Mouse (Mus musculus): ENCODE data around the gene Mctp2.
A peak's percentile ranks its signal among the peaks of the same experiment; 100 is the strongest.
"Not testable (repeated sequence)": the region's sequence is repeated elsewhere in the genome, so short reads cannot be mapped to it uniquely, and the experiment has no call there.

Gene Mctp2

DNA sequence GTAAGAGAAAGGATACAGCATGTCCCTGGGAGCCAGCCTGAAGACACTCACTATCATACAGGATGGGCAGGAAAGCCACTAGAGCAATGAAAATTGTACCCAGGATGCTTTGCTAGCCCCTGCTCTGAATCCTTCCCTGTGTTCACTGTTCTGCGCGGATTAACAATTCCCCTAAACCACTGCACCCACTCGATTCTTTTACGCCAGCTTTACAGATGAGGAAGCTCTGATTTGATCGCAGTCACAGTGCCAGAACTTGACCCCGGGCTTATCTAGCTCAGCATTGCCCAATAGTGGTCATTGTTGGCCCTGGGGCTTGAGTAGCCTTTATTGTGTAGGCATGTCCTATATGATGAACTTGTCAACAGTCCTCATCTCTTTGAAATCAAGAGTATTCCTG lies 34.9 kb downstream of the Mctp2 start:
- DNase-seq (ENCODE audit: low read depth, low spot score): no peak

DNA sequence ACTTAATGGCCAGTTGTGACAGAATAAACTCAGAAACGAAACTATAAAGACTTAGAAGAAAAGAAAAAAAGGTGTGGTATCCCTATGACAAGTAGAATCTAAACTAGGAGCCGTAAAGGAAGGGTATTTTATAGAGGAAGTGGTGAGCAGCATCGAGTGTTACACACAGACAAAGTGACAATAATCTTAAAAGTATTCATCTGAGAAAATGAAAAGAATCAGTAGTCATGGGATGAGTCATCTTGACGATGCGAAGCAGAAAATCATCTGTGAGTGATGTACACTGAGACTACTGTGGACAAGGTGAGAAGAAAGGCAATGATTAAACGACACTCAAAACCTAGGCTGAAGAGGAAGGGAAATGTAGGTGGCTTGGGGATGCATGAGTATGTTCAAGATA lies 36.4 kb downstream of the Mctp2 start:
- DNase-seq (ENCODE audit: low read depth, low spot score): no peak

DNA sequence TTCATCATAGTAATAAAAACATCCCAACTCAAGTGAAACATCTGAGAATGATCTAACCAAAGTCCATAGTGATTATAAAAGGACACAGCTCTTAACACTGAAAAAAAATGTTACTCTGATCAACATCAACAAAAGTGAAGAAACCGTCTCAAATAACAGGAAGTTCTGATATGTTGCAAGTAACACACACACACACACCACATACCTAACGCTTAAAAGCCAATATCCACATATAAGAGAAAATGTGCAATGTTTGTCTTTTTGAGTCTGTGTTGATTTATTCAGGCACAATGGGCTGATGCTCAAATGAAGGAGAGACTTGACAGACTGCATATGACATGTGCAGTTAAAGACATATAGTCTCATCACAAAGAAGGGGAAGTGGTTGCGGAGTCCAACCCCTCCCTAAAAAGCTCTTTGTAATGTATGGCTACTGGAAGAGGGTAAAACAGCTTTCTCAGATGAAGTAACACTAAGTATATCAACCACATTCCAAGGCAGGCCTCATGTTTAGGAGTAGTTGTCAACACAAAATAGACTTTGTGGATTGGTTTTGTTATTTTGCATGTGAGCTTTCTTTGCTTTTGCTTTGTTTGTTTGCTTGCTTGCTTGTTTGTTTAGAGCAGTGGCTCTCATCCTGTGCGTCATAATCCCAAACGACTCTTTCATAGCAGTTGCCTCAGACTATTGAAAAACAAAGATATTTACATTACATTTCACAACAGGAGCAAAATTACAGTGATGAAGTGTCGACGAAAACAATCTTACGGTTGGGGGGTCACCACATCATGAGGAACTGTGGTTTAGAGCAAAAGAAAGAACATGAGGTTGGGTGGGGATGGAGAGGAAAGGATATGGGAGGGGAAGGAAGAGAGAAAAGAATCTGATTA lies 45.4 kb downstream of the Mctp2 start:
- DNase-seq (ENCODE audit: low read depth, low spot score): no peak

DNA sequence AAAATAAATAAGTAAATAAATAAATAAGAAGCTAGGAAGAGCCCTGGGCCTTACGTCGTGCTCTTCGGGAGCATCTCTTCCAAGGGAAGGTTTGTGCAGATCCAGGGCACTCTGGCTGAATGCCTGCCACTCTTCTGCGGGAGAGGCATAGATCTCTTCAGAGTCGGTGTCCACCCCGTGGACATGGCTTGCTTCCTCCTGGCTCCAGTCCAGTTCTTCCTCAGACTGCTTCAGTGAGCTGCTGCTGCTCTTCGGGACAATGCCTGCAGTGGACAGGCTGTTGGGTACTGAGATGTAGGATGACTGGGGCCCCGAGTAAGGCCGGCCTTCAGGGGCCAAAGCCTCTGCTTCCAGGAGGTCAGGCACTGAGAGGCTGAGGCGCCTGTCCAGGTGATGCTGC lies 47.4 kb downstream of the Mctp2 start:
- DNase-seq (ENCODE audit: low read depth, low spot score): no peak

- DNase-seq (ENCODE audit: low read depth, low spot score): not testable (repeated sequence)
These were observed 56.1 kb downstream of the Mctp2 start for GRCm38 (mm10) chr7:72250326-72250725.

DNA sequence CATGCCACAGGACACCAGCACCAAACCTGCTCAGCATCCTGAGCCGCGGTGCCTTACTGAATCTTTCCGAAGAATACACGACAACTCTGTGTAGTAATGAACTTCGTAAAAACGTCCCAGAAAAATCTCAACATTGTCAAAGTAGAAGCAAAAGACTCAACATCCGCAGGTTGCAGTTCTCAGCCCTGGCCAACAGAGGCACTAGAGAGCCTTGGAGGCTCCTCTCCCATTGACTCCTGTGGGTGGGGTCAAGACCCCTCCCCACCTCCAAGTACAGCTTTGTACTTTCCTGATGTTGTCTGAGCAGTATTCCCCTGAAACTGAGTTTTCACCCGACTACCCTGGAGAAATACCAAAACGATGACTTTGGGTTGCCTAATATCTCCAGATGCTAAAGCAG lies 65.1 kb downstream of the Mctp2 start:
- DNase-seq (ENCODE audit: low read depth, low spot score): no peak

GRCm38 (mm10) chr7:72239782-72240493 lies 66.5 kb downstream of the Mctp2 start:
- peak; percentile 61 for DNase-seq (ENCODE audit: low read depth, low spot score)

DNA sequence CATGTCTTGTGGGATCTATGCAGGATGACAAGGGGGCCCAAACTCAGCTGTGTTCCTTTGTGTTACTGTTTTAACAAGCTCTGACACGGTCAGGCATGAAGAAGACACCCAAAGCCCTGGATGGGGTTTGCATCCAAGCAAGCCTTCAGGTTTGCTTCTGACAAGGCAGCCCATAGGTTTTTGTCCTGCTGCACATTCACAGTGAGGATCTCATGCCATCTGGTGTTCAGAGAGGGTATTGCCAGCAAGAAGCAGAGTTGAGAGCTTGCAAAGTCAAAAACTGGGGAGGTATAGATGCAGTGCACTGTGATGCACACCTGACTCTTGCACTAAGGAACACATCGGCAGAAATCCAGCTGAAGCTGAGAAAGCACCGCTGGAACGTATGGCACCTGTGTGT lies 67.8 kb downstream of the Mctp2 start:
- DNase-seq (ENCODE audit: low read depth, low spot score): peak; percentile 85

- no peak for DNase-seq (ENCODE audit: low read depth, low spot score)
These were observed 71.9 kb downstream of the Mctp2 start for GRCm38 (mm10) chr7:72234433-72234998.

GRCm38 (mm10) chr7:72231182-72231877 lies 75.1 kb downstream of the Mctp2 start:
- no peak for DNase-seq (ENCODE audit: low read depth, low spot score)

DNA sequence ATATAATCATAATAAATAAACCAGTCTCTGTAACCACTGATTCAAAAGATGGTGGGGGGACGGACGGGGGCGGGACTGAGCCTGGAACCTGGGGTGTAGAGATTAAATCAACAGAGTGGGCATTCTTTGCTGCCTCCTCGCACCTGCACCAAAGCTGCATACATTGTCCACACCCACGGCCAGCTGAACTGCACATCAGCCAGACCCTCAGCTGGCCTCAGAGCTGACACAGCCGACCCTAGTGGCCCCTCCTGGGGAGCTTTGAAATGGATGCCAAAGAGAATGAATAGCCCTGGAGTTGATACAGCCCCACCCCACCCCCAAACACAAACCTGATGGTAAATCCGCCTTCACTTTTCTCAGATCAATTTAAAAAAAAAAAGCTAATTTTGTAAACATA lies 76.5 kb downstream of the Mctp2 start:
- DNase-seq (ENCODE audit: low read depth, low spot score): no peak

DNA sequence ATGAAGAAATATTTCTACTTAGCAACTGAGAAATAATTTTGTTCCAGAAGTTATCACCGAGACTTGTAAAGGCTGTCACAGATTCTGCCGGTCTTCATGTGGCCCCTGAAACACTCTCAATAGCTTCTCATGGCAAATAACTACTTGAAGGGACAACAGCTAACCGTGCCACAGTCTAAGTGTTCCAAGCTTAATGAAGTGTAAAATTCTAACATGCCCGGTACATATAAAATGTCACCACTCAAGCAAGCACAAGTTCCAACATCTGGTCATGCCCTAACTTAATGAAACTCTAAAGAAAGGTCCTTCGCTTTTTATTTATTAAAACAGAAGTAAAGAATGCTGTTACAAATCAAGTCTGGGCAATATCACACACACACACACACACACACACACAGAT lies 82.8 kb downstream of the Mctp2 start:
- no peak for DNase-seq (ENCODE audit: low read depth, low spot score)

GRCm38 (mm10) chr7:72222532-72222931 lies 83.9 kb downstream of the Mctp2 start:
- no peak for DNase-seq (ENCODE audit: low read depth, low spot score)

DNA sequence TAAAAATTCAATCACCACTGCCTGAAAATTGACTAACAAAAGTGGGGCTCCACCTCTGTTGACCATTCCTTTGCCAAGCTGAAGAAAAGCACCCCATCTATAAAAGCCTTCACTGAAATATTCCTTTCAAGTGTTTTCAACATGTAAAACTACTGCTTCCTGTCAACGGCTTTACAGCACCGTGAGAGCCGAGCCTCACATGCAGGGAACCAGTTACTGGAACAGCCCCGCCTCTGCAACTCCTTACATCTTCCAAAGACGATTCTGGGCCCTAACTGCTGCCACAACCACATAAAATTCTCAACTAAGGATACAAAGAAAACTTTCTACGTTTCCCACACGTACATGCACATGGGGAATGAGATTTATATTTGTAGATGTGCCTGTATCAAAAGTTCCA lies 88.4 kb downstream of the Mctp2 start:
- no peak for DNase-seq (ENCODE audit: low read depth, low spot score)

DNA sequence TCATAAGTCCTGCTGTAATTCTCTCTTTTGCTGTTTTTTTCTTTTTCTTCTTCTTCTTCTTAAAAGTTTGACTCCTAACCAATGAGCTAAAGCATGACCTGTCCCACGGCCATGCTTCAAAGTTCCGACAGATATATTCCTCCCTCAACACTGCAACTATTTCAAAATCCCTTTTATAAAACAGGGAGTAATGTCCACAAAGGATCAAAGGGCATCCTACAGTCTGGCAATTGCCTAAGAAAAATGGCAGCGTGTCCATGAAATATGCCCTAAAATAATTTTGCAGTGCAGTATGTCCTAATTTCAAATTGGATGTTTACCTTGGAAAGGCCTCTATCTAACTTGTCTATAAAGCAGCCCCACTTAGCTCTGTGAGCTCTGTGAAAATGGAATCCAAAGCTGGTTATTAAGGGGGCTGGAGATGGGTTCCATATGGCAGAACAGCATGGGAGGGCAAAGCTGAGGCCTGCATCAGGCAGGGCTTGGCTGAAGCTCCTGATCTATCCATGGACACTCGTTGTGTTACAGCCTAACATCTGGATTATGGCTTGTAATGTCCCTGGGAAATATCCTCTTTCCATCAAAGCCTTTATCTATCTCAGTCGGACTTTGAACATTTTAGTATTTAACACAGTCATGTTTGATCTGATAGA lies 90.7 kb downstream of the Mctp2 start:
- no peak for DNase-seq (ENCODE audit: low read depth, low spot score)

DNA sequence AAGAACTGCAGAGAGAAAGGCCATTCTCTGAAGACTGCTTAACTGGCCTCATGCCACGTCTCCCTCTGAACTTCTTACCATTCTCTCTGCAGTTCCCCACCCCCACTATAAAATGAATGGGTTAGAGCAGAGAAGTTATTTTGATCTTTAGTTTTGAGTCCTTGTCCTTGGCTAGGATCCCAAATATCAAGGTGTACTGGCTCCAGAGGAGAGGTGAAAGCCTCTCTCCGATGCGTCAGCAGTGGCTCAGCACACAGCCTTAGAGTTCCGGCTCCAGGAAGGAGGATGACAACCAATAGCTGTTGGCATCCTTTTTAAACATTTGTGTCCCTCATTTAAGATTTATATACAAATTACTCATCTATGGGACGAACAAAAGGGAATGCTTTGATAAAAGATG lies 96.2 kb downstream of the Mctp2 start:
- DNase-seq (ENCODE audit: low read depth, low spot score): no peak

DNA sequence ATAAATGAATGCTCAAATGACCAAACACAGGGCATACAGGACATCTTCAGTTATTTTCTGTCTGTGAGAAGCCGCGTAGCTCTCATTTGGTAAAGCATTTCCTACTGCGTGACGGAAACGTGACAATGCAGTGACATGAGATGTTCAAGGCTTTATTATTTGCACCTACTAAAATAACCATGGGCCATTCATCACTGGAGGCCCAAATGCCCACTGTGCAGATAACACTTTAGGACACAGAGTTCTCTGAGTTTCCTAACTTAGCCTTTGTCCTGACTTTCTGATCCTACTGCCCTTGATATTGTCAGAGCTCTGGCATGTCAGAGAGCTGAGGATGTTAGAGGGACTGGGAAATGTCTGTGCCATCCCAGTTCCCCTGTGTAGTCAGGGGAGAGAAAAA lies 97.1 kb downstream of the Mctp2 start:
- DNase-seq (ENCODE audit: low read depth, low spot score): no peak

GRCm38 (mm10) chr7:72206841-72207240 lies 99.6 kb downstream of the Mctp2 start:
- peak; percentile 42 for DNase-seq (ENCODE audit: low read depth, low spot score)

DNA sequence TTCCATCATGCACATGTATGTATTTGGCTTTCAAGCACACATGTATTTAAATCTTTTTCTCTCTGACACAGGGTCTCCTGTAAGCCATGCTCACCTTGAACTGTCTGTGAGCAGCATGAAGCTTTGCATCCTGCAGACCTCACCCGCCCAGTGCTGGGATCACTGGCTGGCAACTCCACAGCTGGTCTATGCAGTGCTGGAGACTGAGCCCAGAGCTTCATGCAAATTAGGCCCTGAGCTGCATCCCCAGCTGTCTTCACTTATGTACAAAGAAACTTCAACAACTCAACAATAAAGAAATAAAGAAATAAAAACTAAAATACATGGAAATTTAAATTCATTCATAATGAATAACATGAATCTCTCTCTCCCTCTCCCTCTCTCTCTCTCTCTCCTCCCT lies 110.7 kb downstream of the Mctp2 start:
- DNase-seq (ENCODE audit: low read depth, low spot score): no peak

DNA sequence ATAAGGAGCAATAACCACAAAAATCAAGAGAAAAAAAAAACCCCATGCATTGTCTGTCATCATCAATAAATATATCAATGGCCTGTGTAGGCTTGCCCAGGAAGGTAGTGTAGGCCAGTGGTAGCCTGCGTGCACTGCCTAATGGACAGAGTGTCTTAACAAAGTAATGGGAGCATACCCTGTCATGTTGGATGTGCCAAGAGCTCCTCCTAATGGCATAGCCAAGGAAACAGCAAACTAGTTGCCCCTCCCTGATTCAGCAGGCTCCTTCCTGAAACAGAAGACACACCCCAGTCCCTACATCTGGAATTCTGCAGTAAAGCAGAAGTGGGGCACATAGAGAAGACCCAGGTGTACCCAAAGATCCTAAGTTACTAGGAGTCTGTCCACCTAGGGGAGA lies 113.1 kb downstream of the Mctp2 start:
- no peak for DNase-seq (ENCODE audit: low read depth, low spot score)

- DNase-seq (ENCODE audit: low read depth, low spot score): no peak
These were observed 124.8 kb downstream of the Mctp2 start for GRCm38 (mm10) chr7:72181651-72182050.

DNA sequence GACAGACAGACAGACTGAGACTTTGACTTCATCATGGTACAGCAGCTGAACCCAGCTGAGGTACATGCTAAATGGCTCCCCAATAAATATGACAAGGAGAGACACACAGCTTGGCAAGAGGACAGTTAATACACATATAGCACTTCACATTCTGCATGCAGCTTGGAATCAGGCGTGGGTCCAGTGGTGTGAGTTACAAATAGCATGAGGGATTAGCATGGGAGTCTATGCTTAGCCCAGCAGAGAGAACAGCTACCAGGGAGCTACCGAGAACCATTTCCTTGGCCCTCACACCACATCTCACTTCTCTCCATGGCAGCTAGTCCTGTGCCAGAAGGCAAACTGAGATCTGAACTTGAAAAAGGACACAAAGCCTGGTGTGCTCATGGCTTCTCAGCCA lies 137.1 kb downstream of the Mctp2 start:
- no peak for DNase-seq (ENCODE audit: low read depth, low spot score)

Measured in brain, adult 2 months (tissue).